Mouse (Mus musculus): ENCODE measurements at regions not wholly inside any gene's neighbourhood (a gene's known extent, or its start where the extent isn't known, plus 50 kb on each side); places are given as distances from the start of the nearest gene placed in this dataset.

DNA sequence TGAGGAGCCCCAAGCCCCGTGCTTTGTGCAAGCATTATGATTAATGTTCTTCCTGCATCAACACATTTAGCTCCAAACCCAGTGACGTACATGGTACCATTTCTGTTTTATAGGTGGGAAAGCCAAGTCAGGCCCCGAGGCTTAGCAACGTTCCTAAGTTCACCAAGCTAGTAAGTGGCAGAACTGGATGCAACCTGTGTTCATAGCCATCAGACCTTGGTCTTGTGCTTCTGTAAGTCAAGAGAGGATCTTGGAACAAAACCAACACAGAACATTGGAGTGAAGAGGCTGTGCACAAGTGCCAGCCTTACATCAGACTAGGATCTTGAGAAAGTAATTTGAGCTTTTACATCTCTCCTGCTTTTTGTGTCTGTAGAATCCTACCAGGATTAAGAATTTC lies 71.3 kb downstream of the Cdc7 start:
- no peak for DNase-seq (ENCODE audit: low spot score in 2 of 2)

- DNase-seq (ENCODE audit: low spot score in 2 of 2) = no peak
These were observed 71.7 kb downstream of the Cdc7 start for GRCm38 (mm10) chr5:107035782-107036181.

- no peak for DNase-seq (ENCODE audit: low spot score in 2 of 2)
These were observed 72.4 kb downstream of the Cdc7 start for GRCm38 (mm10) chr5:107036475-107036874.

- no peak for DNase-seq (ENCODE audit: low spot score in 2 of 2)
These were observed 73.0 kb downstream of the Cdc7 start for GRCm38 (mm10) chr5:107037087-107037486.

DNA sequence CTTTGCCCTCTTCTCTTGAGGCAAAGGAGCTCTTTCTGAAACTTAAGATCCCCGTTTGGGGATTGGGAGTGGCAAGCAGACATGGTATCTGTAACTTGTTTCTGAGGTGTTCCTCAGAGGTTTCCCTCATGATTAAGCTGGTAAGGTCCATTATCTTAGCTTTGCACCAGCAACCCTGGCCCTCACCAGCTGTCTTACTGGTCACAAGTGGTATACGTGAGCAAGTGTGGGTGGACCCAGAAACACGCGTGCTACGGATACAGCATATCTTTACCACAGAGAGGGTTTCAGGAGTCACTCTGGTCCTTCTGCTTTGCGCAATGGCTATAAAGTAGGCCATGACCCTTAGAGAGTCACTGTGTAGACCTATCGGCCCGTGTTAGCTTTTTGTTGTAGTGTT lies 75.2 kb downstream of the Cdc7 start:
- DNase-seq (ENCODE audit: low spot score in 2 of 2) = no peak

- DNase-seq (ENCODE audit: low spot score in 2 of 2) = no peak
These were observed 75.8 kb downstream of the Cdc7 start for GRCm38 (mm10) chr5:107039956-107040355.

GRCm38 (mm10) chr5:107040489-107040888 lies 76.4 kb downstream of the Cdc7 start:
- DNase-seq (ENCODE audit: low spot score in 2 of 2) = no peak

- no peak for DNase-seq (ENCODE audit: low spot score in 2 of 2)
These were observed 81.0 kb downstream of the Cdc7 start for GRCm38 (mm10) chr5:107045163-107045562.

DNA sequence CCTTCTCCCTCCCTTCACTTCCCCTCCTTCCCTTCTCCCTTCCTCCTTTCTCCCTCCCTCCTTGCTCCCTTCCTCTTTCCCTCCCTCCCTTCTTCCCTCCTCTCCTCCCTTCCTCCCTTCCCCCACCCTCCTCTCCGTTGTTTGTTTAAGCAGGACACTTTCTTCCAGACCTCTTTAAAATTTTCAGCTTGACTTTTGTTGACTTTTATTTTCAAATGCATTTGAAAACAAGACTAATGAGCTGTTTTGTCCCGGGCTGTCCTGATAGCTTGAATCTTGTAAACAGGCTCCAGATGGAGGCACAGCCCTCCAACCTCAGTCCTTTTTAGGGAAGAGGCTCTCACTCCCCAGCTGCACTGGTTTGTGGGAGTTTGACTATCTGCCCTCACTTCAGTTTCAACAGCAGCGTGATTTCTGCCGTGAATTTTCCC lies 82.4 kb downstream of the Cdc7 start:
- peak in 1 of 2 experiments; percentile 11 for DNase-seq (ENCODE audit: low spot score in 2 of 2)

- no peak for DNase-seq (ENCODE audit: low spot score in 2 of 2)
These were observed 84.5 kb downstream of the Cdc7 start for GRCm38 (mm10) chr5:107048607-107049006.

- no peak for DNase-seq (ENCODE audit: low spot score in 2 of 2)
These were observed 86.0 kb downstream of the Cdc7 start for GRCm38 (mm10) chr5:107050076-107050475.

GRCm38 (mm10) chr5:107051868-107052267 lies 87.7 kb downstream of the Cdc7 start:
- no peak for DNase-seq (ENCODE audit: low spot score in 2 of 2)

DNA sequence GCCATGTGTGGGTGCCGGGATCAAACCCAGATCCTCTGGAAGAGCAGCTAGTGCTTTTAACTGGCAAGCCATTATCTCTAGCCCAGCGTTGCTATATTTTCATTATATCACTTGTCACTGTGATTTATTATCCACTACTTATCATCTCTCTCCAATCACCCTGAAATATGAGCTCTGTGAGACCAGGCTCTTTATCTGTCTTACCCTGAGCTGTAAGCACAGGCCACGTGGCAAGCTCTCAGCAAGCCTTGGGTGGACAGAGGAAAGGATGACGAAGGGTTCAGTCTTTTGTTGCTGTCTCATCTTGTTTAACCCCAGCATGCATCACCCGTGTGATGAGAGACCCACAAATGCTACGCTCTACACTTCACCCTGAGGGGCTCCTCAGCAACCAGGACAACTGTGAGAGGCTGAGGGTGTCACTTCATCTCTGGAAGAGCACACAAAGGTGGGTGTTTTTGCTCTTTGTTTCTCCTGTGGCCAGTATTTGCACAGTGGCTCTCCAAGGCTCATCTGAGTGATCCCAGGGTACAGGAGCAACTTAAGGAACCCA lies 90.9 kb downstream of the Cdc7 start:
- DNase-seq (ENCODE audit: low spot score in 2 of 2) = no peak

GRCm38 (mm10) chr5:107055455-107055854 lies 91.3 kb downstream of the Cdc7 start:
- no peak for DNase-seq (ENCODE audit: low spot score in 2 of 2)

Measured in layer of hippocampus, adult 18-20 months (tissue).